Mouse (Mus musculus) heart, embryonic 13.5 days (tissue): ENCODE results near the gene Plbd2. TPM values are rescaled to one million over a fixed set of nuclear protein-coding genes. Genes with fewer than 3 reads are reported as not detected.

ENCODE experiments used
- ATAC-seq: fragments of 200-750 bp; cut with Nextera tagmentation; 2 replicates; pipeline ENCODE4 v1.8.0; 2017; ENCODE audit warnings: moderate TSS enrichment; ENCODE audit not compliant: insufficient number of reproducible peaks, low FRiP score, low TSS enrichment; ENCODE audit errors: extremely low read depth
- H3K27ac ChIP-seq: fragments of 300-500 bp; sonication (generic); replicated peaks from 2 replicates; pipeline ENCODE4 v1.5.1; 2015; ENCODE audit warnings: moderate library complexity, mild to moderate bottlenecking, inconsistent platforms
- H3K27me3 ChIP-seq: fragments of 300-500 bp; sonication (generic); replicated peaks from 2 replicates; pipeline ENCODE4 v1.6.1; 2015; ENCODE audit warnings: mild to moderate bottlenecking, inconsistent platforms
- H3K36me3 ChIP-seq: fragments of 300-500 bp; sonication (generic); 2 replicates; pipeline ENCODE4 v1.6.1; 2015; ENCODE audit warnings: mild to moderate bottlenecking, inconsistent platforms
- H3K4me1 ChIP-seq: fragments of 300-500 bp; sonication (generic); 2 replicates; pipeline ENCODE4 v1.6.1; 2015; ENCODE audit warnings: inconsistent platforms
- H3K4me2 ChIP-seq: fragments of 300-500 bp; sonication (generic); 2 replicates; pipeline ENCODE4 v1.6.1; 2015; ENCODE audit warnings: inconsistent platforms, mild to moderate bottlenecking, moderate library complexity
- H3K4me3 ChIP-seq: fragments of 300-500 bp; sonication (generic); 2 replicates; pipeline ENCODE4 v1.5.1; 2015; ENCODE audit warnings: moderate library complexity, mild to moderate bottlenecking, inconsistent platforms
- H3K9ac ChIP-seq: fragments of 300-500 bp; sonication (generic); 2 replicates; pipeline ENCODE4 v1.6.1; 2015; ENCODE audit warnings: inconsistent platforms, mild to moderate bottlenecking, moderate library complexity
- H3K9me3 ChIP-seq: fragments of 300-500 bp; sonication (generic); 2 replicates; pipeline ENCODE4 v1.6.1; 2016; ENCODE audit warnings: inconsistent platforms
- WGBS: fragments of 180-500 bp; shearing (Covaris S2); methylation state at CpG from one replicate; pipeline ENCODE4 v1.1.7; 2015; ENCODE audit warnings: mixed read lengths; 5-methylcytosine and 5-hydroxymethylcytosine counted together
- polyA plus RNA-seq: library from polyadenylated mRNA; unstranded; fragments of >200 nt; fragmentation: Nextera tagmentation; extraction: Ambion mirVana; gene quantifications from 2 replicates; pipeline ENCODE4 v1.2.1, GENCODE M21; 2015

Plbd2 gene
- polyA plus RNA-seq, 1 experiment from 2014 or later = 41.5 TPM

- H3K9ac ChIP-seq = no peak overlapping the region
These were observed 66.4 kb downstream of the Plbd2 start for GRCm38 (mm10) chr5:120436885-120437495.

GRCm38 (mm10) chr5:120435731-120436501 is 67.5 kb downstream of the Plbd2 start:
- peak overlapping the region; percentile 75 for H3K4me2 ChIP-seq
- WGBS = under 1% methylated on average over 46 of the region's 47 CpGs
- no peaks in the 10 kb centered on the region for H3K9me3 ChIP-seq
- H3K9ac ChIP-seq = peak overlapping the region; percentile 34; the same call in 1 of the 2 replicates
- H3K27me3 ChIP-seq = peaks cover 99% of the 10 kb centered on the region
- ATAC-seq = no peak
- peak overlapping the region; percentile 52 for H3K4me3 ChIP-seq
- H3K4me1 ChIP-seq = peaks cover 31% of the 10 kb centered on the region
- H3K27ac ChIP-seq = no peak overlapping the region
- H3K36me3 ChIP-seq = no peaks in the 10 kb centered on the region

More at GRCm38 (mm10) chr5:120436885-120437495, 66.4 kb downstream of the Plbd2 start:
- Histone ChIP-seq H3K27me3 (peaks cover 96% of the 10 kb centered on the region), H3K36me3 (no peaks in the 10 kb centered on the region), H3K27ac (no peak overlapping the region), H3K4me2 (no peak overlapping the region), H3K4me1 (peaks cover 31% of the 10 kb centered on the region), H3K4me3 (no peak overlapping the region), H3K9me3 (no peaks in the 10 kb centered on the region)
- 2% methylated on average over 18 of the region's 18 CpGs for WGBS
- ATAC-seq = no peak

- H3K4me1 ChIP-seq = peaks cover 28% of the 10 kb centered on the region
- H3K27ac ChIP-seq = no peak overlapping the region
- no peak overlapping the region for H3K9ac ChIP-seq
- no peaks in the 10 kb centered on the region for H3K36me3 ChIP-seq
- H3K27me3 ChIP-seq = peaks cover 100% of the 10 kb centered on the region
- no peak for ATAC-seq
- no peak overlapping the region for H3K4me2 ChIP-seq
- H3K4me3 ChIP-seq = peak overlapping the region; percentile 52; the same call in 1 of the 2 replicates
- WGBS = 1% methylated on average over 44 of the region's 44 CpGs
- H3K9me3 ChIP-seq = no peaks in the 10 kb centered on the region
These were observed 68.3 kb downstream of the Plbd2 start for GRCm38 (mm10) chr5:120435006-120435681.

- Histone ChIP-seq H3K4me2 (no peak overlapping the region), H3K9ac (no peak overlapping the region), H3K4me3 (no peak overlapping the region), H3K9me3 (no peaks in the 10 kb centered on the region), H3K36me3 (no peaks in the 10 kb centered on the region), H3K27ac (no peak overlapping the region), H3K4me1 (peaks cover 19% of the 10 kb centered on the region), H3K27me3 (peaks cover 100% of the 10 kb centered on the region)
- 1% methylated on average over 21 of the region's 21 CpGs for WGBS
- no peak for ATAC-seq
These were observed 69.1 kb downstream of the Plbd2 start for GRCm38 (mm10) chr5:120434231-120434735.

Other genes with a start within 250 kb of the Plbd2 start
- gene Lhx5, start 71.9 kb downstream of the Plbd2 start, polyA plus RNA-seq = not detected in 2 replicates
- 10.9 and 11.3 TPM in 2 replicates for gene Sdsl, start 30.8 kb downstream of the Plbd2 start, polyA plus RNA-seq
- 0.25 TPM in 1 of 2 replicates, not detected in the other for gene Sds, start 27.1 kb downstream of the Plbd2 start, polyA plus RNA-seq
- 4.5 and 4.6 TPM in 2 replicates for gene Slc8b1, start 7.5 kb upstream of the Plbd2 start, polyA plus RNA-seq
- gene Tpcn1, start 85.0 kb upstream of the Plbd2 start, polyA plus RNA-seq = 14.9 and 16.1 TPM in 2 replicates
- 0.27 and 0.44 TPM in 2 replicates for gene Iqcd, start 85.4 kb upstream of the Plbd2 start, polyA plus RNA-seq
- gene Rita1, start 109.0 kb upstream of the Plbd2 start, polyA plus RNA-seq = 9.6 and 10.4 TPM in 2 replicates
- gene Ddx54, start 109.1 kb upstream of the Plbd2 start, polyA plus RNA-seq = 29.6 and 29.7 TPM in 2 replicates
- gene Cfap73, start 130.6 kb upstream of the Plbd2 start, polyA plus RNA-seq = not detected in 2 replicates
- 0.13 and 0.37 TPM in 2 replicates for gene Rasal1, start 145.2 kb upstream of the Plbd2 start, polyA plus RNA-seq
- 0.74 and 0.84 TPM in 2 replicates for gene Dtx1, start 208.3 kb upstream of the Plbd2 start, polyA plus RNA-seq
- 0.24 and 0.32 TPM in 2 replicates for gene Oas2, start 246.2 kb upstream of the Plbd2 start, polyA plus RNA-seq